Mouse (Mus musculus) stomach, embryonic 15.5 days (tissue): ENCODE measurements around the gene Tsc22d1. TPM values are rescaled to one million over a fixed set of nuclear protein-coding genes. Genes with fewer than 3 reads are reported as not detected.

Experiments
- ATAC-seq: fragments of 200-750 bp; cut with Nextera tagmentation; 2 replicates; pipeline ENCODE4 v1.8.0; 2017; ENCODE audit warnings: low read depth, moderate number of reproducible peaks, moderate TSS enrichment; ENCODE audit not compliant: insufficient read depth, low FRiP score
- H3K27ac ChIP-seq: fragments of 300-500 bp; sonication (generic); 2 replicates; pipeline ENCODE4 v1.5.1; 2015; ENCODE audit warnings: mild to moderate bottlenecking, inconsistent platforms
- H3K27me3 ChIP-seq: fragments of 300-500 bp; sonication (generic); replicated peaks from 2 replicates; pipeline ENCODE4 v1.6.1; 2015; ENCODE audit warnings: inconsistent platforms
- H3K36me3 ChIP-seq: fragments of 300-500 bp; sonication (generic); 2 replicates; pipeline ENCODE4 v1.6.1; 2015; ENCODE audit warnings: inconsistent platforms
- H3K4me1 ChIP-seq: fragments of 300-500 bp; sonication (generic); 2 replicates; pipeline ENCODE4 v1.6.1; 2015; ENCODE audit warnings: inconsistent platforms
- H3K4me2 ChIP-seq: fragments of 300-500 bp; sonication (generic); 2 replicates; pipeline ENCODE4 v1.6.1; 2015; ENCODE audit warnings: mild to moderate bottlenecking, inconsistent platforms
- H3K4me3 ChIP-seq: fragments of 300-500 bp; sonication (generic); replicated peaks from 2 replicates; pipeline ENCODE4 v1.5.1; 2015; ENCODE audit warnings: inconsistent platforms
- H3K9ac ChIP-seq: fragments of 300-500 bp; sonication (generic); 2 replicates; pipeline ENCODE4 v1.6.1; 2015; ENCODE audit warnings: inconsistent platforms
- H3K9me3 ChIP-seq: fragments of 300-500 bp; sonication (generic); 2 replicates; pipeline ENCODE4 v1.6.1; 2016; ENCODE audit warnings: inconsistent platforms
- WGBS: fragments of 180-500 bp; shearing (Covaris S2); methylation state at CpG from one replicate; pipeline ENCODE4 v1.1.7; 2015; 5-methylcytosine and 5-hydroxymethylcytosine counted together
- polyA plus RNA-seq: library from polyadenylated mRNA; unstranded; fragments of >200 nt; fragmentation: Nextera tagmentation; extraction: Ambion mirVana; gene quantifications from 2 replicates; pipeline ENCODE4 v1.2.1, GENCODE M21; 2015

Tsc22d1 gene
- polyA plus RNA-seq, 1 experiment from 2014 or later = 474 TPM

DNA sequence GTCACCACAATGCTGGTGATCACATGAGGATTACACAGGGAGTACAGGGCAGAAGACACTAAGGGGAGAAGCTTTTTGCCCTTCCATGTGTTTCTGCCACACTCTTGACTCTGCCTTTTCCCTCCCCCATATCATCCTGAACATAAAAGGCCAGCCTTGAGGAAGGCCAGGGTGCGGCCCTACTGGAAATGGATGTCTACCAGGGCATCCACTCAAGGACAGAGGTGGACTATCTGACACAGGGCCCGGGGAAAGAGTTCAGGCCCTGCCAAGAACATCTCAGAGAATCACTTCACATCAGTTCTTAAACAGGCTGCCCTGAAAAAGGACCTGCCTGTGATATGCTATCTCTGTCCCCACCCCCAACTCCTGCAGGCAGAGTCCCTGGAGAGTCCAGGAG, 126.6 kb downstream of the Tsc22d1 start:
- H3K36me3 ChIP-seq = no peaks in the 10 kb centered on the region
- peaks cover 4% of the 10 kb centered on the region; the same call in 1 of the 2 replicates for H3K4me1 ChIP-seq
- H3K27ac ChIP-seq = no peak overlapping the region
- no peaks in the 10 kb centered on the region for H3K27me3 ChIP-seq
- no peak overlapping the region for H3K9ac ChIP-seq
- WGBS = 55% methylated on average over 2 of the region's 2 CpGs
- no peaks in the 10 kb centered on the region for H3K9me3 ChIP-seq
- ATAC-seq = no peak
- H3K4me2 ChIP-seq = no peak overlapping the region
- H3K4me3 ChIP-seq = no peak overlapping the region

DNA sequence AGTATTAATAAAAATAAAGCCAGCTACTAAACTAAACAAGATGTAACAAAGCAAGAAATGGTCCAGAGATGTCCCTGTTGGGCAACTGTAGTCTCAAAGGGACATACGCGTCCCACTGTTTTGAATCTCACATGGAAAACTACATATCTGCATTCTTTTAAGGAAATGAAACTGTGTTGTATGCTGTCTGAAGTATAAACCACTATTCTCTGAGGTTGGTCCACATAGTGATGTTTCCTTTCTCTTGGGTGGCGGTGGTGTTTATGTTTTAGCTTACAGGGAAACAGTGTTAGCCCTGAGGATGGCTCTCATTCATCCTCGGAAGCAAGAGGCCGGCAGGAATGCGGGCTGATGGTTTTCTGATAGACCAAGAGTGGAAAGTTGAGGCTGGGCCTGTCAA, 129.4 kb downstream of the Tsc22d1 start:
- no peaks in the 10 kb centered on the region for H3K36me3 ChIP-seq
- no peaks in the 10 kb centered on the region for H3K9me3 ChIP-seq
- H3K9ac ChIP-seq = no peak overlapping the region
- no peak overlapping the region for H3K27ac ChIP-seq
- ATAC-seq = no peak
- 72% methylated on average over 6 of the region's 6 CpGs for WGBS
- H3K4me2 ChIP-seq = no peak overlapping the region
- no peaks in the 10 kb centered on the region for H3K4me1 ChIP-seq
- H3K4me3 ChIP-seq = no peak overlapping the region
- H3K27me3 ChIP-seq = no peaks in the 10 kb centered on the region

DNA sequence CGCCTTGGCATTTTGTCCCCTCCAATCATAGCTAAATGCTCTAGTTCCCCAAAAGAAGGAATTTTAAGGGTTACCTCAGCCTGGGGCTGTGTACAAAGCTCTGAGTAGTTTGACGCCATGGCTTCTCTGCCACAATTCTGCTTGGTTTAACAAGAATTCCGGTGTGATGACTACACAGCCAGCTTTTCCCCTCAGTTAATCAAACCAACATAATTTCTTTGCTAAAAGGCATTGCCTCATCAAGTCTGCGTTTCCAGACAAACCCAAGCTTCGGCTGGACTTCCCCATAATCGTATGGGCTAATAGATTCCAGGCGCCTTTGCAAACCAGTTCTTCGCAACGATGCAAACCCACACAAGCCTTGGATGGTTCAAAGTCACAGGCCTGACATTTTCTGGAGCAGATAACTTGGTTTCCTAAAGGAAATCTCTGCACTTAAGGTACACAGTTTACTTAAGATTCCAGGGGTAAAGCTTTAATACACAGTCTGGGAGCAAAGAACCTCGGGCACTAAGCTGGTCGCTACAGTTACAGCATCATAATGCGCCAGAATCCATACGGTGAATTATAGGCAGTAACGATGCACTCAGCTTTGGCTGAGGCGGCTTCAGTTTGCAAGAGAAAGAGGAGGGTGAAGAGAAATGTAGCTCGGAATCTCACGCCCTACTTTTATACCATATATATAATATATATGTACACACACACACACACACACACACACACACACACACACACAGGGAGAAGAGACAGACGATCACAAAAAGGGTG, 140.7 kb downstream of the Tsc22d1 start:
- H3K36me3 ChIP-seq = no peaks in the 10 kb centered on the region
- no peaks in the 10 kb centered on the region for H3K9me3 ChIP-seq
- no peaks in the 10 kb centered on the region for H3K27me3 ChIP-seq
- H3K4me2 ChIP-seq = peak overlapping the region; percentile 95
- no peak overlapping the region for H3K9ac ChIP-seq
- no peak for ATAC-seq
- 45% methylated on average over 18 of the region's 18 CpGs for WGBS
- peaks cover 13% of the 10 kb centered on the region for H3K4me1 ChIP-seq
- peak overlapping the region; percentile 80 for H3K27ac ChIP-seq
- H3K4me3 ChIP-seq = peak overlapping the region; percentile 60

DNA sequence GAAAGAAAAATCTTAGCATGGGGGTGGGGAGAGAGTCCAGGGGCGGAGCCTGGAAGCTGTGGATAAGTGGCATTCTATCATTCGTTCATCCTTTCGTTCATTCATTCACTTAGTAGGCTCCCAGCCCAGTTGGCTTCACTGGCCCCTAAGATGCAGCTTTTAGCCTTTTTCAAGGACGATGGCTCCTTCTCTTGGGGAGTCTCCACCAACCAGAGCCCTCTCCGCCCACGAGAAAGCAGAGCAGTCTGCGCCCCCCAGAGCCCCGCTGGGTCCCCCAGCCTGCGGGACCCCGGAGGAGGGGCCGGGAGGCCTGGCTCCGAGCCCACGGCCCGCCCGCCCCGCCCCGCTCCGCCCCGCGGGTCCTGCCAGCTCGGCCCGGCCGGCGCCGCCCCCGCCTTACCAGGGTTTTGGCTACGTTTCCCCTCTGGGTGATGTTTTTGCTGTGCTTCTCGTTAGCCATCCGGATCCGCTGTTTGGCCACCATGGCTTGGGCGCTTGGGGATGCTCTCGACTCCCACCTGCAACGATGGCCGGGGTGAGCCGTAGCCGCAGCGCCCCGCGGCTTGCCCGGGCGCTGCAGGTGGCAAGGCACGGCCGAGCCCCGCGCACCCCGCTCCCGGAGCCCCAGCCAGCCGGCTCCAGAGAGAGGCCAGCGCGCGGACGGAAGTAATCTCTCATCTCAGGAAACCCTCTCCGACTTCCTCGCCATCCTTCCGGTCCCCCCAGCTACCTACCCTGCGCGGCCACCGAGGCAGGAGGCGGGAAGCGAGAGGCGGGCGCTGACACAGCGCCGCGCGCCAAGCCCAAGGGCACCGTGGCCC, 141.5 kb downstream of the Tsc22d1 start:
- Histone ChIP-seq H3K36me3 (no peaks in the 10 kb centered on the region), H3K4me2 (peak overlapping the region; percentile 95), H3K27me3 (no peaks in the 10 kb centered on the region), H3K27ac (peak overlapping the region; percentile 80), H3K9ac (peak overlapping the region; percentile 42), H3K4me3 (peak overlapping the region; percentile 60), H3K9me3 (no peaks in the 10 kb centered on the region), H3K4me1 (peaks cover 13% of the 10 kb centered on the region)
- ATAC-seq = peak; percentile 65
- WGBS = 1% methylated on average over 60 of the region's 67 CpGs

DNA sequence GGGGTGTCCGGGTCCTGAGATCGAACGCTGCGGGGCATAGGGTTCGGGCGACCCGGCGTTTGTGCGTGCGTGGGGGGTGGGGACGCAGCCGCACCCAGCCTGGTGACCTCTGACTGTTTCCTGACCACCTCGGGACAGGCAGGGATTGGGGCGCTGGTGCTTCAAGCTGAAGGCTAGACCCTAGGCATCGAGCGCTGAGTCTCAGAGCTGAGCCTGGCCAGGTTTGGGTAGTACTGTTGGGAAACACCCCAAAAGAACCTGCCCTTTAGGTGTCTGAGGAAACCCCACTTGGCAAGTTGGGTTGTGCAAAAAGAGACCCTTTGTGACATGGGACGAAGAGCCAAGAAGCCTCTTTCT, 142.1 kb downstream of the Tsc22d1 start, which contains the start of gene Serp2:
TSS of gene Serp2 (minus strand) at position 38 of the 357 bp plus-strand sequence.
- peak within 1 kb of the TSS; percentile 80 for H3K27ac ChIP-seq
- H3K36me3 ChIP-seq = no peaks in the 10 kb centered on the region
- no peaks in the 10 kb centered on the region for H3K27me3 ChIP-seq
- H3K9me3 ChIP-seq = no peaks in the 10 kb centered on the region
- H3K4me2 ChIP-seq = peak within 1 kb of the TSS; percentile 95
- peaks cover 13% of the 10 kb centered on the region for H3K4me1 ChIP-seq
- WGBS = 9% methylated on average over 17 of the region's 17 CpGs
- 0 out of 2 replicates have a peak, but pooled peaks have one; percentile 11 for ATAC-seq
- H3K4me3 ChIP-seq = peak within 1 kb of the TSS; percentile 60
- peak within 1 kb of the TSS; percentile 42 for H3K9ac ChIP-seq

Other genes with a start within 250 kb of the Tsc22d1 start
- gene Serp2, start 141.9 kb downstream of the Tsc22d1 start, polyA plus RNA-seq = 9.0 and 9.2 TPM in 2 replicates